Mouse (Mus musculus): ENCODE measurements around the gene Klrb1b. TPM values are rescaled to one million over a fixed set of nuclear protein-coding genes. Genes with fewer than 3 reads are reported as not detected.

Gene Klrb1b
- not detected for polyA plus RNA-seq (2012; fragmentation: generic; extraction: Trizol)

GRCm38 (mm10) chr6:128826132-128826531 is at the start of gene Klrb1b, which contains the start of gene Gm44511:
Gene Klrb1b, minus strand, starts transcription at chr6:128826331.
Gene Gm44511, minus strand, starts transcription at chr6:128826315.

GRCm38 (mm10) chr6:128789115-128789514 is 37.0 kb downstream of the Klrb1b start, which contains the start of gene Klrb1c:
Gene Klrb1c, minus strand, starts transcription at chr6:128789215.

Other genes with a start within 250 kb of the Klrb1b start
- gene A2ml1, start 244.7 kb downstream of the Klrb1b start, polyA plus RNA-seq (2012; fragmentation: generic; extraction: Trizol) = not detected
- under 1 TPM in 1 of 2 experiments, not detected in 1; 0.05 TPM for gene Klrb1a, start 202.8 kb downstream of the Klrb1b start, polyA plus RNA-seq (2012; fragmentation: generic; extraction: Trizol)
- not detected for gene Clec2h, start 163.9 kb downstream of the Klrb1b start, polyA plus RNA-seq (2012; fragmentation: generic; extraction: Trizol)
- not detected for gene Klrb1, start 103.3 kb downstream of the Klrb1b start, polyA plus RNA-seq (2012; fragmentation: generic; extraction: Trizol)
- not detected for gene Klrb1c, start 37.1 kb downstream of the Klrb1b start, polyA plus RNA-seq (2012; fragmentation: generic; extraction: Trizol)
- not detected for gene Gm44511, start within 50 bp of the Klrb1b start, polyA plus RNA-seq (2012; fragmentation: generic; extraction: Trizol)
- not detected for gene Clec2i, start 61.3 kb upstream of the Klrb1b start, polyA plus RNA-seq (2012; fragmentation: generic; extraction: Trizol)
- gene BC035044, start 64.8 kb upstream of the Klrb1b start, polyA plus RNA-seq (2012; fragmentation: generic; extraction: Trizol) = under 1 TPM in 1 of 2 experiments, not detected in 1; 0.04 TPM
- not detected for gene Clec2g, start 108.0 kb upstream of the Klrb1b start, polyA plus RNA-seq (2012; fragmentation: generic; extraction: Trizol)
- not detected for gene Klrb1f, start 219.6 kb upstream of the Klrb1b start, polyA plus RNA-seq (2012; fragmentation: generic; extraction: Trizol)

Data from C3H10T1/2 (cell line).